Mouse (Mus musculus): Measurements from ENCODE around the gene Mtus2. TPM values are rescaled to one million over a fixed set of nuclear protein-coding genes. Genes with fewer than 3 reads are reported as not detected.
A peak's percentile ranks its signal among the peaks of the same experiment; 100 is the strongest.

The Mtus2 gene
- polyA plus RNA-seq, 1 experiment from 2014 or later, result 9.6 TPM

GRCm38 (mm10) chr5:148179231-148179630 lies 222.1 kb downstream of the Mtus2 start:
- Histone ChIP-seq H3K9ac (ENCODE audit: low read length) (no peak overlapping the region), H3K4me2 (ENCODE audit: low read depth, low read length) (no peak overlapping the region), H3K9me3 (ENCODE audit: control insufficient read depth, low read length) (no peaks in the 10 kb centered on the region; the same call in 1 of the 2 replicates), H3K27me3 (ENCODE audit: control insufficient read depth, insufficient read depth, low read depth, low read length) (no peaks in the 10 kb centered on the region), H3K36me3 (ENCODE audit: control insufficient read depth, insufficient read depth, low read length) (no peaks in the 10 kb centered on the region), H3K4me3 (ENCODE audit: low read length) (no peak overlapping the region), H3K27ac (ENCODE audit: low read length) (no peak overlapping the region), H3K4me1 (replicated peaks; ENCODE audit: control insufficient read depth, insufficient read depth, low read length) (peaks cover 17% of the 10 kb centered on the region)
- 65% methylated on average over 7 of the region's 7 CpGs for WGBS
- ATAC-seq (ENCODE audit: low read depth), result no peak

DNA sequence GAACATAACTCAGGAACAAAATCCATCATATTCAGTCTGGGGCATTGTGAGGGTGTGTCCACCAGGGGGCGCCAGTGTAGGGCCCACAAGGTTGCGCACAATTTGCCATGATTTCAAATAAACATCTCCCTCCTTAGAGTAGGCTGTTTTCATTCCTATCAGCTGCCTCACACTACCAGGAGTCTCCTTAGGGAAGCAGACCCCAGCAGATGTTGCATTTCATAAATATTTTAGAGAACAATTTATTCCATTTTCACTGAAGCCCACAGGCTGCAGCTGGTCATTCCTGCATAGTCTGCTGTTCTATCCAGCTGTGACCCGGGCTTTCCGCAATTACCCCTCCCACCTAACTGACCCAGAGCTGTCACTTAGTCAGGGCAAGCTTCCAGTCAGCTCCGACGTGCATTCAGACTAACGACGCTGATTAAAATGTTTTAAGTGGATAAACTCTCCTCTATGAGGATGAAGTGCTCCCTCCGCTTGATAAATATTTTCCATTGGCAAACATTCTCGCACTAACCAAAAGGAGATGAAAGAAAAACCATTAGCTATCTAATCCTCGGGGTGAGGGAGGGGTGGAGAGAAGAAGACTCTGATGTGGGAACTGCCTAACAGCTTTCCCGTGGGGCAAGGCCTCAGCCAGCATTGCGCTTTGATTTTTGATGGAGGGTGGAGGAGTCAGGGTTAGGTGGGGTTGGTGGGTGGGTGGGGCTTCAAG lies 223.6 kb downstream of the Mtus2 start:
- peak; percentile 96 for ATAC-seq (ENCODE audit: low read depth)
- H3K27me3 ChIP-seq (ENCODE audit: control insufficient read depth, insufficient read depth, low read depth, low read length), result no peaks in the 10 kb centered on the region
- H3K9ac ChIP-seq (ENCODE audit: low read length), result no peak overlapping the region
- H3K4me1 ChIP-seq (replicated peaks; ENCODE audit: control insufficient read depth, insufficient read depth, low read length), result peaks cover 17% of the 10 kb centered on the region
- H3K4me2 ChIP-seq (ENCODE audit: low read depth, low read length), result no peak overlapping the region
- WGBS, result 5% methylated on average over 13 of the region's 13 CpGs
- no peaks in the 10 kb centered on the region for H3K36me3 ChIP-seq (ENCODE audit: control insufficient read depth, insufficient read depth, low read length)
- H3K27ac ChIP-seq (ENCODE audit: low read length), result peak overlapping the region; percentile 24; the same call in 1 of the 2 replicates
- peaks cover 4% of the 10 kb centered on the region; the same call in 1 of the 2 replicates for H3K9me3 ChIP-seq (ENCODE audit: control insufficient read depth, low read length)
- H3K4me3 ChIP-seq (ENCODE audit: low read length), result no peak overlapping the region

- Histone ChIP-seq H3K9me3 (ENCODE audit: control insufficient read depth, low read length) (peaks cover 7% of the 10 kb centered on the region; the same call in 1 of the 2 replicates), H3K27me3 (ENCODE audit: control insufficient read depth, insufficient read depth, low read depth, low read length) (no peaks in the 10 kb centered on the region), H3K27ac (ENCODE audit: low read length) (peak overlapping the region; percentile 24; the same call in 1 of the 2 replicates), H3K36me3 (ENCODE audit: control insufficient read depth, insufficient read depth, low read length) (no peaks in the 10 kb centered on the region), H3K9ac (ENCODE audit: low read length) (no peak overlapping the region), H3K4me2 (ENCODE audit: low read depth, low read length) (no peak overlapping the region), H3K4me3 (ENCODE audit: low read length) (no peak overlapping the region), H3K4me1 (replicated peaks; ENCODE audit: control insufficient read depth, insufficient read depth, low read length) (peaks cover 17% of the 10 kb centered on the region)
- no peak for ATAC-seq (ENCODE audit: low read depth)
- 14% methylated on average over 4 of the region's 4 CpGs for WGBS
Measured at GRCm38 (mm10) chr5:148181308-148181630, 224.1 kb downstream of the Mtus2 start.

DNA sequence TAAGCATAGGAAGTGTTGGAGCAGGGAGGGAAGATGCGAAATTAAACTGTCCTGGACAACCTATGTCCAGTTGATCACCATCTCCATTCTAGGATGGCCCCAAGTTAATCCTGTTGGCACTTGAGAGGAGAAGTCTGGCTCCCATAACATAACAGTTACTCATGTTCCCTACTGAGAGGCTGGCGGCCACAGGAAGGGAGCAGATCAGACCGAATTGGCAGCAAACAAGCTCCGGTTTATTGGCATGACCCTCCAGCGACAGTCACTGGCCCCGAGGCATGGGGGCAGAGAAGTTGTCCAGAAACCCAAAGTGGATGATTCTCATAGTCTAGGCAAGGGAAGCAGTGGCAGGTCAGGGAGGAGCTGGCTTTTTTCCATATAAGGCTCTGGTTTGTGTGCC lies 224.8 kb downstream of the Mtus2 start:
- no peak overlapping the region for H3K27ac ChIP-seq (ENCODE audit: low read length)

DNA sequence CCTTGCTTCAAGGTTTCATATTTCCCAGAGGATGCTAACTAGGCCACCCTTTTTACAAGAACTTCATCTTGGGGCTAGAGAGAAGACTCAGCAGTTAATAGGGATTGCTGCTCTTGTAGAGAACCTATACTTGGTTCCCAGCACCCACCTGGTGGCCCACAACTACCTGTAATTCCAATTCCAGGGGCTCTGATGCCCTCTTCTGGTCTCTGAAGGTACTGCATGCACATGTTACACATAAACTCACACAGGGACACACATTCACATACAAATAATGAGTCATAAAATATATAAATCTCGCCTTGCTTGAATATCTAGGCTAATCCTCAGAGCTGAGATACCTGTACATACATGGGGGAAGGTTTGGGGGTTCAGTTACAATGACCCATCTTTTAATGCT lies 228.8 kb downstream of the Mtus2 start:
- no peaks in the 10 kb centered on the region for H3K36me3 ChIP-seq (ENCODE audit: control insufficient read depth, insufficient read depth, low read length)
- H3K4me1 ChIP-seq (replicated peaks; ENCODE audit: control insufficient read depth, insufficient read depth, low read length), result peaks cover 8% of the 10 kb centered on the region
- no peak overlapping the region for H3K4me2 ChIP-seq (ENCODE audit: low read depth, low read length)
- WGBS, result 65% methylated on average over 1 of the region's 1 CpGs
- peaks cover 7% of the 10 kb centered on the region; the same call in 1 of the 2 replicates for H3K9me3 ChIP-seq (ENCODE audit: control insufficient read depth, low read length)
- H3K27ac ChIP-seq (ENCODE audit: low read length), result no peak overlapping the region
- H3K4me3 ChIP-seq (ENCODE audit: low read length), result no peak overlapping the region
- H3K9ac ChIP-seq (ENCODE audit: low read length), result no peak overlapping the region
- H3K27me3 ChIP-seq (ENCODE audit: control insufficient read depth, insufficient read depth, low read depth, low read length), result no peaks in the 10 kb centered on the region
- ATAC-seq (ENCODE audit: low read depth), result no peak

More for the DNA sequence above, 224.8 kb downstream of the Mtus2 start:
- Histone ChIP-seq H3K36me3 (ENCODE audit: control insufficient read depth, insufficient read depth, low read length) (no peaks in the 10 kb centered on the region), H3K27me3 (ENCODE audit: control insufficient read depth, insufficient read depth, low read depth, low read length) (no peaks in the 10 kb centered on the region), H3K4me3 (ENCODE audit: low read length) (no peak overlapping the region), H3K4me2 (ENCODE audit: low read depth, low read length) (no peak overlapping the region), H3K9ac (ENCODE audit: low read length) (no peak overlapping the region), H3K9me3 (ENCODE audit: control insufficient read depth, low read length) (peaks cover 7% of the 10 kb centered on the region; the same call in 1 of the 2 replicates), H3K4me1 (replicated peaks; ENCODE audit: control insufficient read depth, insufficient read depth, low read length) (peaks cover 17% of the 10 kb centered on the region)
- no peak for ATAC-seq (ENCODE audit: low read depth)
- 64% methylated on average over 6 of the region's 6 CpGs for whole genome bisulfite sequencing

DNA sequence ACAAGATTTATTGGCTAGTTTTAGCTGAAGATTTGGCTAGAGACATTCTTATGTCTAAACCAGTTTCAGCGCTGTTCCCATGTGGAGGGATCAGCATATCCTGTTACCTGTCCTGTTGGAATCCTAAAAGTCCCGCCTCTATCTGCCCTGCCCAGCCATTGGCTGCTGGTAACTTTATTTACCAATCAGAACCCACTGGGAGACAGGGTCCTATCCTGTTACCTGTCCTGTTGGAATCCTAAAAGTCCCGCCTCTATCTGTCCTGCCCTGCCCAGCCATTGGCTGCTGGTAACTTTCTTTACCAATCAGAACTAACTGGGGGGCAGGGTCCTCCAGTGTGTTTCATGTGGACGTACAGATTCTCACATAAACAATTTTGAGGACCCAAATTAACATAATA lies 234.3 kb downstream of the Mtus2 start:
- H3K9me3 ChIP-seq (ENCODE audit: control insufficient read depth, low read length), result no peaks in the 10 kb centered on the region
- no peaks in the 10 kb centered on the region for H3K36me3 ChIP-seq (ENCODE audit: control insufficient read depth, insufficient read depth, low read length)
- H3K27me3 ChIP-seq (ENCODE audit: control insufficient read depth, insufficient read depth, low read depth, low read length), result no peaks in the 10 kb centered on the region
- 23% methylated on average over 4 of the region's 4 CpGs for WGBS
- no peak overlapping the region for H3K4me2 ChIP-seq (ENCODE audit: low read depth, low read length)
- H3K4me1 ChIP-seq (replicated peaks; ENCODE audit: control insufficient read depth, insufficient read depth, low read length), result no peaks in the 10 kb centered on the region
- no peak overlapping the region for H3K4me3 ChIP-seq (ENCODE audit: low read length)
- no peak overlapping the region for H3K9ac ChIP-seq (ENCODE audit: low read length)
- H3K27ac ChIP-seq (ENCODE audit: low read length), result no peak overlapping the region
- no peak for ATAC-seq (ENCODE audit: low read depth)

DNA sequence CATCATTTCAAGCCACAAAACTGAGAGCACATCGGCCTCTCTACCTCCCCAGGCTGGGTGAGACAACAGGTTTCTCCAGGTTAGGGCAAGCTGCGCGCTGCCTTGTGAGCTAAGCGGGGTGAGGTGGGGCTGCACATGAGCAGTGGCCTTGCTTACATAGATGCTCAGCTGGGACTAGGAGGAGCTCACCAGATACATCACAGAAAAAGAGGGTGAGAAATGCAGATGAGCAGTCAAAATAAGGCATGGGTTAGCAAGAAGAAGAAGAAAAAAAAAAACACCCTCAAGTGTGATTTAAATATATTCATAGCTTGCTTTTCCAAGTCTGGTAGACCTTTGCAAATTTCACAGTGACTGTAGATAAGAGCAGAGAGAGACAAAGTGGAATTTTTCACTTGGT lies 254.7 kb downstream of the Mtus2 start:
- Histone ChIP-seq H3K4me2 (ENCODE audit: low read depth, low read length) (no peak overlapping the region), H3K27ac (ENCODE audit: low read length) (no peak overlapping the region), H3K4me1 (replicated peaks; ENCODE audit: control insufficient read depth, insufficient read depth, low read length) (no peaks in the 10 kb centered on the region), H3K9ac (ENCODE audit: low read length) (no peak overlapping the region), H3K4me3 (ENCODE audit: low read length) (no peak overlapping the region), H3K27me3 (ENCODE audit: control insufficient read depth, insufficient read depth, low read depth, low read length) (no peaks in the 10 kb centered on the region), H3K9me3 (ENCODE audit: control insufficient read depth, low read length) (no peaks in the 10 kb centered on the region), H3K36me3 (ENCODE audit: control insufficient read depth, insufficient read depth, low read length) (no peaks in the 10 kb centered on the region)
- ATAC-seq (ENCODE audit: low read depth), result no peak
- 95% methylated on average over 4 of the region's 4 CpGs for WGBS

DNA sequence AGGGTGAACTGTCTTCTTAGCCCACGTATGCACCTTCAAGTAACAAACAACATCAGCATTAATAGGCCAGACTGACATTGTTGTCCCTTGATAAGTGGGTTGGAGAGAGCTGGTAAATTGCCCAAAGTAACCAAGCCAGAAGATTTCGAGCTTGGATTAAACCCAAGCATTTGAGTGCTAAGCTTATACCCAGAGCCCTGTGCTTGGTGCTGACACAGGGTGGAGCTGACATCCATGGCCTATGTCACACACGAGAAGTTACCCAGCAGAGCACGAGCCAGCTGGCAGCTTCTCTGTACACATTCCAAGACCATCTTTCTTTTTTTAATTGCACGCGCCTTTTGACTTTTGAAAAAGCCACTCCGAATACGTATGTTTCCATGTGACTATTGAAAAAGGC lies 259.7 kb downstream of the Mtus2 start:
- Histone ChIP-seq H3K9ac (ENCODE audit: low read length) (no peak overlapping the region), H3K4me1 (replicated peaks; ENCODE audit: control insufficient read depth, insufficient read depth, low read length) (no peaks in the 10 kb centered on the region), H3K4me2 (ENCODE audit: low read depth, low read length) (no peak overlapping the region), H3K9me3 (ENCODE audit: control insufficient read depth, low read length) (no peaks in the 10 kb centered on the region), H3K27me3 (ENCODE audit: control insufficient read depth, insufficient read depth, low read depth, low read length) (no peaks in the 10 kb centered on the region), H3K4me3 (ENCODE audit: low read length) (no peak overlapping the region), H3K36me3 (ENCODE audit: control insufficient read depth, insufficient read depth, low read length) (no peaks in the 10 kb centered on the region), H3K27ac (ENCODE audit: low read length) (no peak overlapping the region)
- peak; percentile 61; the same call in 1 of the 2 replicates for ATAC-seq (ENCODE audit: low read depth)
- 61% methylated on average over 8 of the region's 8 CpGs for WGBS

GRCm38 (mm10) chr5:148222898-148223297 lies 265.8 kb downstream of the Mtus2 start:
- Histone ChIP-seq H3K36me3 (ENCODE audit: control insufficient read depth, insufficient read depth, low read length) (no peaks in the 10 kb centered on the region), H3K4me3 (ENCODE audit: low read length) (no peak overlapping the region), H3K27me3 (ENCODE audit: control insufficient read depth, insufficient read depth, low read depth, low read length) (no peaks in the 10 kb centered on the region), H3K27ac (ENCODE audit: low read length) (no peak overlapping the region), H3K4me1 (replicated peaks; ENCODE audit: control insufficient read depth, insufficient read depth, low read length) (no peaks in the 10 kb centered on the region), H3K4me2 (ENCODE audit: low read depth, low read length) (no peak overlapping the region), H3K9ac (ENCODE audit: low read length) (no peak overlapping the region), H3K9me3 (ENCODE audit: control insufficient read depth, low read length) (no peaks in the 10 kb centered on the region)
- no peak for ATAC-seq (ENCODE audit: low read depth)
- WGBS, result 82% methylated on average over 5 of the region's 5 CpGs
